Mouse (Mus musculus): ENCODE results near the gene Sult1c1. TPM values are rescaled to one million over a fixed set of nuclear protein-coding genes. Genes with fewer than 3 reads are reported as not detected.
"Not testable (repeated sequence)": the region's sequence is repeated elsewhere in the genome, so short reads cannot be mapped to it uniquely, and the experiment has no call there.

The Sult1c1 gene
- not detected in 2 replicates for polyA plus RNA-seq (2014; fragmentation: Nextera tagmentation; extraction: Ambion mirVana)

DNA sequence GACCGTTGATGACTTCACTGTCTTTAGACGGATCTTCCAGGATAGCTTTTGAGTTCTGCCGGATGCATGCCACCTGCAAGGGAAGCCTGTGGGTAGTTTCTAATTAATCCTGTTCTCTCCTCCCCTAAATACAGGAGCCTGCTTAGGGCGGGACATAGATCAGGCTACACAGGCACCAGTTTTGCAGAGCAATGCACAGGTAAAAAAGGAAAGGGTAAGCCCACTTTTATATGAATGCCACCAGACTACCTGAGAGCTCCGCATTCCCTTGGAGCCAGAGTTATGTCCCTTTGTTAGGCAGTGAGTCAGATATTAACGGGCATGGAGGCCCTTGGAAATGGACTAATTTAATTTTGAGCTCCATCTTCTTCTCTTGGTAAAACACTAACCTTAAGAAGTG lies at the start of gene Sult1c1:
Sult1c1 (minus strand) TSS at position 101 of the 400 bp plus-strand sequence.
- no peaks in the 10 kb centered on the region for H3K36me3 ChIP-seq (ENCODE audit: control insufficient read depth, insufficient read depth, low read length)
- H3K4me1 ChIP-seq (ENCODE audit: control insufficient read depth, insufficient read depth, low read length), result no peaks in the 10 kb centered on the region
- no peaks in the 10 kb centered on the region for H3K27me3 ChIP-seq (ENCODE audit: control insufficient read depth, insufficient read depth, low read length)
- H3K9me3 ChIP-seq (ENCODE audit: control insufficient read depth, low read length), result no peaks in the 10 kb centered on the region
- ATAC-seq (ENCODE audit: insufficient read depth, low FRiP score, low TSS enrichment), result no peak
- no peak within 1 kb of the TSS for H3K9ac ChIP-seq (ENCODE audit: low read length)
- 92% methylated on average over 6 of the region's 6 CpGs for WGBS
- H3K27ac ChIP-seq (ENCODE audit: low read depth, low read length), result no peak within 1 kb of the TSS
- DNase-seq (ENCODE audit: low spot score), result no peak
- H3K4me3 ChIP-seq (ENCODE audit: low read depth, low read length), result no peak within 1 kb of the TSS
- no peak within 1 kb of the TSS for H3K4me2 ChIP-seq (ENCODE audit: low read depth)

- ATAC-seq (ENCODE audit: insufficient read depth, low FRiP score, low TSS enrichment), result no peak; the same call in 1 of the 2 replicates
- WGBS, result 12% methylated on average over 1 of the region's 1 CpGs
- DNase-seq (ENCODE audit: low spot score), result peak; percentile 35
- Histone ChIP-seq H3K27ac (ENCODE audit: low read depth, low read length) (no peak overlapping the region), H3K4me3 (ENCODE audit: low read depth, low read length) (no peak overlapping the region), H3K4me1 (ENCODE audit: control insufficient read depth, insufficient read depth, low read length) (no peaks in the 10 kb centered on the region), H3K4me2 (ENCODE audit: low read depth) (no peak overlapping the region), H3K9me3 (ENCODE audit: control insufficient read depth, low read length) (no peaks in the 10 kb centered on the region), H3K27me3 (ENCODE audit: control insufficient read depth, insufficient read depth, low read length) (no peaks in the 10 kb centered on the region), H3K9ac (ENCODE audit: low read length) (no peak overlapping the region), H3K36me3 (ENCODE audit: control insufficient read depth, insufficient read depth, low read length) (no peaks in the 10 kb centered on the region)
Observed at GRCm38 (mm10) chr17:54014204-54014603, 23.7 kb upstream of the Sult1c1 start.

GRCm38 (mm10) chr17:54011196-54011595 lies 20.7 kb upstream of the Sult1c1 start:
- H3K4me2 ChIP-seq (ENCODE audit: low read depth), result no peak overlapping the region
- DNase-seq (ENCODE audit: low spot score) (no peak), ATAC-seq (ENCODE audit: insufficient read depth, low FRiP score, low TSS enrichment) (no peak)
- H3K27me3 ChIP-seq (ENCODE audit: control insufficient read depth, insufficient read depth, low read length), result no peaks in the 10 kb centered on the region
- no peaks in the 10 kb centered on the region for H3K4me1 ChIP-seq (ENCODE audit: control insufficient read depth, insufficient read depth, low read length)
- H3K4me3 ChIP-seq (ENCODE audit: low read depth, low read length), result no peak overlapping the region
- no peaks in the 10 kb centered on the region for H3K36me3 ChIP-seq (ENCODE audit: control insufficient read depth, insufficient read depth, low read length)
- no peak overlapping the region for H3K9ac ChIP-seq (ENCODE audit: low read length)
- no peak overlapping the region for H3K27ac ChIP-seq (ENCODE audit: low read depth, low read length)
- no peaks in the 10 kb centered on the region for H3K9me3 ChIP-seq (ENCODE audit: control insufficient read depth, low read length)

DNA sequence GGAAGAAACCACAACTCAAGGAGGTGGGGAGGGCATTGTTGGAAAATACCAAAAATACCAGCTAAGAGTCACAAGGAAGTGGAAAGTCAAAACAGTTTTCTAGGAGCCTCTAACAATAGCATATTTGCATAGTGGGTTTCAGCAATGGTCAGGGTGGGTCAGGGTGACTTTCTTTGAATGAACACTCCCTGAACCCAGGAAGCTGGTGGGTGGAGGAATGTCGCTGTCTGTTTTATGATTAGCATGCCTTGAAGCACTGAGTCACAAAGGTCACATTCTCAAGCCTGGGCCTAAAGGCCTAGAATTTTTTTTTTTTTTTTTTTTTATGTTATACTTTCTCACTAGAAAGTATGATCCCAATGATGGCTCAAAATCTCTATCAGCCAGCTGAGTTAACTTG lies 20.1 kb upstream of the Sult1c1 start:
- not testable (repeated sequence) for H3K4me2 ChIP-seq (ENCODE audit: low read depth); H3K36me3 ChIP-seq (ENCODE audit: control insufficient read depth, insufficient read depth, low read length); ATAC-seq (ENCODE audit: insufficient read depth, low FRiP score, low TSS enrichment); H3K9ac ChIP-seq (ENCODE audit: low read length); H3K27me3 ChIP-seq (ENCODE audit: control insufficient read depth, insufficient read depth, low read length); H3K4me1 ChIP-seq (ENCODE audit: control insufficient read depth, insufficient read depth, low read length); H3K9me3 ChIP-seq (ENCODE audit: control insufficient read depth, low read length); H3K27ac ChIP-seq (ENCODE audit: low read depth, low read length); DNase-seq (ENCODE audit: low spot score); H3K4me3 ChIP-seq (ENCODE audit: low read depth, low read length)
- 79% methylated on average over 1 of the region's 1 CpGs for WGBS

DNA sequence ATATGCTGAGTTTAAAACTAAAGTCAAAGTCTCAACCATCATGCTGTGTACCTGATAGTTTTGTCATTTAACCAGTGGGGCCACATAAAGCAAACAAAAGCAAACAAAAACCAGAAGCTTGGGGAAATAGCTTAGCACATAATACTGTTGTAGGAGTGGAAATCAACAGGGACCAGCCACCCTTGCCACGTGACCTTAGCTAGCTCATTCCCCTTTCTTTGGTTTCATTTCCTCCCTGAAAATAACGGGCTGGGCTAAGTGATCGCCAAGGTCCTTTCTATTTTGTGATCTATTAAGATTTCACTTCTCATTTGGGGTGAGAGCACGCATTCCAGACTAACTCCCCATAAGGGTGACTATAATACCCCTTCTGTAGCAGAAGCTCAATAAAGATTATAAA lies 13.0 kb upstream of the Sult1c1 start:
- H3K4me1 ChIP-seq (ENCODE audit: control insufficient read depth, insufficient read depth, low read length), result no peaks in the 10 kb centered on the region
- H3K9me3 ChIP-seq (ENCODE audit: control insufficient read depth, low read length), result no peaks in the 10 kb centered on the region
- no peak overlapping the region for H3K27ac ChIP-seq (ENCODE audit: low read depth, low read length)
- DNase-seq (ENCODE audit: low spot score) (no peak), ATAC-seq (ENCODE audit: insufficient read depth, low FRiP score, low TSS enrichment) (no peak)
- H3K4me3 ChIP-seq (ENCODE audit: low read depth, low read length), result no peak overlapping the region
- no peaks in the 10 kb centered on the region for H3K27me3 ChIP-seq (ENCODE audit: control insufficient read depth, insufficient read depth, low read length)
- no peaks in the 10 kb centered on the region for H3K36me3 ChIP-seq (ENCODE audit: control insufficient read depth, insufficient read depth, low read length)
- H3K4me2 ChIP-seq (ENCODE audit: low read depth), result no peak overlapping the region
- WGBS, result 89% methylated on average over 4 of the region's 4 CpGs
- H3K9ac ChIP-seq (ENCODE audit: low read length), result no peak overlapping the region

GRCm38 (mm10) chr17:53973606-53974005 lies 16.9 kb downstream of the Sult1c1 start:
- no peaks in the 10 kb centered on the region for H3K36me3 ChIP-seq (ENCODE audit: control insufficient read depth, insufficient read depth, low read length)
- DNase-seq (ENCODE audit: low spot score) (no peak), ATAC-seq (ENCODE audit: insufficient read depth, low FRiP score, low TSS enrichment) (no peak)
- no peak overlapping the region for H3K9ac ChIP-seq (ENCODE audit: low read length)
- no peak overlapping the region for H3K27ac ChIP-seq (ENCODE audit: low read depth, low read length)
- no peaks in the 10 kb centered on the region for H3K9me3 ChIP-seq (ENCODE audit: control insufficient read depth, low read length)
- 84% methylated on average over 4 of the region's 4 CpGs for WGBS
- H3K27me3 ChIP-seq (ENCODE audit: control insufficient read depth, insufficient read depth, low read length), result no peaks in the 10 kb centered on the region
- no peaks in the 10 kb centered on the region for H3K4me1 ChIP-seq (ENCODE audit: control insufficient read depth, insufficient read depth, low read length)
- no peak overlapping the region for H3K4me2 ChIP-seq (ENCODE audit: low read depth)
- H3K4me3 ChIP-seq (ENCODE audit: low read depth, low read length), result no peak overlapping the region

- no peak for DNase-seq (ENCODE audit: low spot score)
- Histone ChIP-seq H3K4me1 (ENCODE audit: control insufficient read depth, insufficient read depth, low read length) (no peaks in the 10 kb centered on the region), H3K36me3 (ENCODE audit: control insufficient read depth, insufficient read depth, low read length) (no peaks in the 10 kb centered on the region), H3K27me3 (ENCODE audit: control insufficient read depth, insufficient read depth, low read length) (no peaks in the 10 kb centered on the region), H3K9ac (ENCODE audit: low read length) (no peak overlapping the region), H3K4me2 (ENCODE audit: low read depth) (no peak overlapping the region), H3K9me3 (ENCODE audit: control insufficient read depth, low read length) (no peaks in the 10 kb centered on the region), H3K27ac (ENCODE audit: low read depth, low read length) (no peak overlapping the region), H3K4me3 (ENCODE audit: low read depth, low read length) (no peak overlapping the region)
- ATAC-seq (ENCODE audit: insufficient read depth, low FRiP score, low TSS enrichment), result no peak
- WGBS, result 94% methylated on average over 19 of the region's 19 CpGs
Observed at GRCm38 (mm10) chr17:53941569-53942162, 48.8 kb downstream of the Sult1c1 start.

GRCm38 (mm10) chr17:53940726-53941125 lies 49.7 kb downstream of the Sult1c1 start:
- no peak overlapping the region for H3K4me2 ChIP-seq (ENCODE audit: low read depth)
- 91% methylated on average over 8 of the region's 8 CpGs for WGBS
- no peak for DNase-seq (ENCODE audit: low spot score)
- H3K9ac ChIP-seq (ENCODE audit: low read length), result no peak overlapping the region
- H3K4me3 ChIP-seq (ENCODE audit: low read depth, low read length), result no peak overlapping the region
- H3K27ac ChIP-seq (ENCODE audit: low read depth, low read length), result no peak overlapping the region
- no peaks in the 10 kb centered on the region for H3K4me1 ChIP-seq (ENCODE audit: control insufficient read depth, insufficient read depth, low read length)
- ATAC-seq (ENCODE audit: insufficient read depth, low FRiP score, low TSS enrichment), result no peak
- H3K27me3 ChIP-seq (ENCODE audit: control insufficient read depth, insufficient read depth, low read length), result no peaks in the 10 kb centered on the region
- no peaks in the 10 kb centered on the region for H3K36me3 ChIP-seq (ENCODE audit: control insufficient read depth, insufficient read depth, low read length)
- no peaks in the 10 kb centered on the region for H3K9me3 ChIP-seq (ENCODE audit: control insufficient read depth, low read length)
